Mouse (Mus musculus): Measurements from ENCODE around the gene Cd244a.

The Cd244a gene

GRCm38 (mm10) chr1:171558898-171559297, at the start of gene Cd244a:
Gene Cd244a, plus strand, starts transcription at chr1:171559193.
- no peak for DNase-seq

- DNase-seq, result no peak
Measured at GRCm38 (mm10) chr1:171513234-171513633, 45.8 kb upstream of the Cd244a start.

- no peak for DNase-seq
Measured at GRCm38 (mm10) chr1:171513760-171514159, 45.2 kb upstream of the Cd244a start.

- no peak for DNase-seq
Measured at GRCm38 (mm10) chr1:171515039-171515438, 44.0 kb upstream of the Cd244a start.

GRCm38 (mm10) chr1:171515557-171515956, 43.4 kb upstream of the Cd244a start:
- no peak for DNase-seq

- no peak for DNase-seq
Measured at GRCm38 (mm10) chr1:171531367-171531766, 27.6 kb upstream of the Cd244a start.

- no peak for DNase-seq
Measured at GRCm38 (mm10) chr1:171532830-171533229, 26.2 kb upstream of the Cd244a start.

GRCm38 (mm10) chr1:171534557-171534956, 24.4 kb upstream of the Cd244a start:
- no peak for DNase-seq

GRCm38 (mm10) chr1:171535194-171535593, 23.8 kb upstream of the Cd244a start, which contains the start of gene Itln1:
Gene Itln1, minus strand, starts transcription at chr1:171535294.
- no peak for DNase-seq

GRCm38 (mm10) chr1:171540694-171541093, 18.3 kb upstream of the Cd244a start:
- DNase-seq, result no peak

- no peak for DNase-seq
Measured at GRCm38 (mm10) chr1:171551326-171551725, 7.7 kb upstream of the Cd244a start.

- no peak for DNase-seq
Measured at GRCm38 (mm10) chr1:171552230-171552629, 6.8 kb upstream of the Cd244a start.

GRCm38 (mm10) chr1:171553359-171554341, 5.3 kb upstream of the Cd244a start:
- no peak for DNase-seq

GRCm38 (mm10) chr1:171556366-171556765, 2.6 kb upstream of the Cd244a start:
- no peak for DNase-seq

GRCm38 (mm10) chr1:171558407-171558806, 586 bp upstream of the Cd244a start:
- DNase-seq, result no peak

GRCm38 (mm10) chr1:171560262-171560661, 1.3 kb downstream of the Cd244a start:
- DNase-seq, result no peak

- DNase-seq, result no peak
Measured at GRCm38 (mm10) chr1:171561200-171561599, 2.2 kb downstream of the Cd244a start.

GRCm38 (mm10) chr1:171561639-171562225, 2.7 kb downstream of the Cd244a start:
- DNase-seq, result peak in 1 of 2 experiments; percentile 16

GRCm38 (mm10) chr1:171563042-171563441, 4.0 kb downstream of the Cd244a start:
- DNase-seq, result no peak

GRCm38 (mm10) chr1:171564247-171564646, 5.3 kb downstream of the Cd244a start:
- DNase-seq, result peak in 1 of 2 experiments; percentile 7

GRCm38 (mm10) chr1:171565888-171566287, 6.9 kb downstream of the Cd244a start:
- no peak for DNase-seq

GRCm38 (mm10) chr1:171566777-171567176, 7.8 kb downstream of the Cd244a start:
- peak; percentile 38 to 66 for DNase-seq

GRCm38 (mm10) chr1:171568436-171568835, 9.4 kb downstream of the Cd244a start:
- DNase-seq, result no peak

GRCm38 (mm10) chr1:171577168-171577567, 18.2 kb downstream of the Cd244a start:
- DNase-seq, result no peak
